8 mouse cellular contexts compared by ENCODE assay signal in genomic region chr1:153353736-153354430, GRCm38 (mm10). TPM values are rescaled to one million over a fixed set of nuclear protein-coding genes. Genes with fewer than 3 reads are reported as not detected.
DNase-seq lines count a peak whose midpoint lies in the region; ATAC-seq and TF ChIP-seq lines count a peak whose summit lies in the region.

No protein-coding gene starts in this region.

- intact Hi-C loops in heart, postnatal 14 days (cut with DNase I): no loop called here
- intact Hi-C loops in left cerebral cortex, postnatal 4 days (cut with DNase I): no loop called here

- peak; percentile 55 for DNase-seq in gastrocnemius, adult 18-20 months (ENCODE audit: low spot score)
- DNase-seq in gastrocnemius, postnatal 10 days: no peak
- DNase-seq in testis, postnatal 10 days (ENCODE audit: low spot score): no peak
- peak; percentile 50 to 54 for DNase-seq in heart, postnatal 14 days
- peak; percentile 79 for DNase-seq in skeletal muscle tissue, adult 2 months (ENCODE audit: low read depth, low spot score)
- no peak for DNase-seq in left cerebral cortex, postnatal 4 days

- no peak for ATAC-seq in frontal cortex, adult (ENCODE audit: low TSS enrichment)

- no peak overlapping the region for H3K27ac ChIP-seq in testis, adult 2 months (ENCODE audit: control insufficient read depth, insufficient read depth, low read depth, low read length)

- H3K4me3 ChIP-seq in testis, adult 2 months (ENCODE audit: control insufficient read depth, low read depth, low read length): peak overlapping the region; percentile 3

- H3K36me3 ChIP-seq in testis, adult 2 months (ENCODE audit: control insufficient read depth, insufficient read depth, low read length): no peaks in the 10 kb centered on the region

- peaks cover 5% of the 10 kb centered on the region; the same call in 1 of the 2 replicates for H3K4me1 ChIP-seq in testis, adult 2 months (ENCODE audit: control insufficient read depth, insufficient read depth, low read length)

- TF ChIP-seq CTCF in testis, adult 2 months (IDR thresholded peaks at IDR 0.05; ENCODE audit: control insufficient read depth, insufficient read depth, insufficient replicate concordance, low read depth, low read length): no peak

- H3K27me3 ChIP-seq in testis, adult 2 months (ENCODE audit: control insufficient read depth, insufficient read depth, low read length): no peaks in the 10 kb centered on the region

- no peak for TF ChIP-seq POLR2A in testis, adult 2 months (IDR thresholded peaks at IDR 0.05; ENCODE audit: control insufficient read depth, low read depth, low read length)

RNA-seq across cellular contexts. Expression of gene Lamc1, which starts 21.3 kb away (rescaled TPM):
- 10 to 100 TPM; 44.8 to 52.1 TPM for total RNA-seq in gastrocnemius, adult 18-20 months (2021)
- 100 to 1,000 TPM; 296 to 324 TPM for total RNA-seq in gastrocnemius, postnatal 10 days (2021)
- polyA plus RNA-seq in testis, adult 2 months (2012; rRNA removed): 6.2 and 7.2 TPM in 2 replicates
- 100 to 1,000 TPM; 303 to 323 TPM for total RNA-seq in heart, postnatal 14 days (2021)
- total RNA-seq in left cerebral cortex, postnatal 4 days (2021): 10 to 100 TPM; 41.9 to 46.2 TPM

Comparison
In these comparisons a context has a peak if more than half of its experiments do, and no peak if none do; other contexts are left out.
1. DNase-seq: peak in gastrocnemius, adult 18-20 months (single experiment), heart, postnatal 14 days (2 of 2) and skeletal muscle tissue, adult 2 months (single experiment); none in gastrocnemius, postnatal 10 days (single experiment), testis, postnatal 10 days (single experiment) and left cerebral cortex, postnatal 4 days (single experiment).
2. RNA of gene Lamc1, which starts 21.3 kb away (total RNA-seq): 296 to 324 TPM in gastrocnemius, postnatal 10 days and 303 to 323 TPM in heart, postnatal 14 days; 44.8 to 52.1 TPM in gastrocnemius, adult 18-20 months and 41.9 to 46.2 TPM in left cerebral cortex, postnatal 4 days; every median in the first group is over 4 times any median in the second.